Mouse (Mus musculus) v-Abl transformed pro-B cells (cell line): Measurements from ENCODE around the gene Pip5kl1.

Source experiments
- in situ Hi-C, 2 experiments: fragments of 400-800 bp; cut with MboI; formaldehyde crosslinking; loops; one replicate each; pipeline ENCODE4 v1.15.1; 2025; ENCODE audit not compliant: unreplicated experiment in 2 of 2

The Pip5kl1 gene

GRCm38 (mm10) chr2:32630036-32630435 is 55.4 kb downstream of the Pip5kl1 start:
- in situ Hi-C loops: loop anchor here (5.0 kb wide), 3 partner anchors 57 to 222 kb away; partner anchors contain the start of gene Tor2a (in 1 of the 2)

DNA sequence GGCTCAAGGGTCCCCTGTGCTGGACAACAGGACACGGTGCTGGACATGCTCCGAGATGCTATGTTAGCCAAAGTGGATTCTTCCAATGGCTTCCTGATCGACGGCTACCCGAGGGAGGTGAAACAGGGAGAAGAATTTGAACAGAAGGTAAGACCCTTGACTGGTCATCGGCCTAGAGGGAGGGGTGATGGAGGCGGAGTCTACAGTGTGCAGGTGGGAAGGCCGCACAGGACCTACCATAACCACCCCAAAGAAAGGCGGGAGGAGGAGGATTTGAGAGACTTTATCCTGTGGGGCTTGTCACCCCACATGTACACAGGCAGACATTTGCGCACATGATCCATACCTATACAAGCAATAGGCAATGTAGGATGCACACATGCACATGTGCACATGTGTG is 56.4 kb downstream of the Pip5kl1 start:
- in situ Hi-C loops: loop anchor here (5.0 kb wide), 3 partner anchors 56 to 221 kb away; partner anchors contain the start of gene Tor2a (in 1 of the 2)

DNA sequence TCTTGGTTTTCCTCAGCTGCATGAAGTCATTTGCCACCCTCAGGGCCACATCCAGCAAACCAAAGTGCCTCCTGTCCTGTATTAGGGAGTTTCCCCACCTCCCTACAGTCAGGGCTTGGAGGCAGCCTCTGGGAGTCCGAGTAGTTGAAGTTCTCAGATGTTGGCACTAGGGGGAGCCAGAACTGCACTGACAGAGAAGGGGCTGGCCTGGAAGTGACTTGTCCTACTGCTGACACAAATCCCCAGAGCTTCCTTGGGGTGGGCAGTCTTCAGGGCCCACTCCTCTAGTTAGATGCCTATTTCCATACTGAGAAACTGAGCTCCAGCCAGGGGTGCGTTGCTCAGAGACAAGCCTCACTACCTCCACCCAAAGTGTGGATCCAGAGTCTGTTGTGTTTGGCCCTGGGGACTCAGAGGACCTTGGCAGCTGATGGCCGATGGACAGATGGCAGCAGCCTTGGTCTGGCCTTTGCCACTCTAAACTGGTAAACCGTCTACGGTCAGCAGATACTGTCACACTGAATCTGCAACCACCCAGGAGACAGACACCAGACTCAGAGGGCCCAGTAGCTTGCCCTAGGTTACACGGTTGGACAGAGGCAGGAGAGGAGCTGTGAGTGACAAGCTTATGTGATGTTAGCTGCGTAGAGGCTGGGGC is 57.3 kb downstream of the Pip5kl1 start:
- in situ Hi-C loops: loop anchor here (5.0 kb wide), 3 partner anchors 55 to 220 kb away; partner anchors contain the start of gene Tor2a (in 1 of the 2)
